Mouse (Mus musculus): ENCODE results near the gene Cant1. TPM values are rescaled to one million over a fixed set of nuclear protein-coding genes. Genes with fewer than 3 reads are reported as not detected.

Cant1 gene
- total RNA-seq (2015; ENCODE audit: low replicate concordance) (3.8 and 10.0 TPM in 2 replicates), total RNA-seq (2017; ENCODE audit: low replicate concordance) (4.0 and 6.0 TPM in 2 replicates)

GRCm38 (mm10) chr11:118418834-118419504, at the start of gene Cant1:
Gene Cant1 (minus strand): TSS chr11:118419086.
- ATAC-seq (replicated peaks; ENCODE audit: low FRiP score, poor library complexity, severe bottlenecking) = peak; percentile 93

- ATAC-seq (replicated peaks; ENCODE audit: low FRiP score, poor library complexity, severe bottlenecking) = no peak
Observed at GRCm38 (mm10) chr11:118467441-118468035, 48.7 kb upstream of the Cant1 start.

- ATAC-seq (replicated peaks; ENCODE audit: low FRiP score, poor library complexity, severe bottlenecking) = no peak
Observed at GRCm38 (mm10) chr11:118460280-118460679, 41.4 kb upstream of the Cant1 start.

- ATAC-seq (replicated peaks; ENCODE audit: low FRiP score, poor library complexity, severe bottlenecking) = no peak
Observed at GRCm38 (mm10) chr11:118459536-118459935, 40.6 kb upstream of the Cant1 start.

- ATAC-seq (replicated peaks; ENCODE audit: low FRiP score, poor library complexity, severe bottlenecking) = no peak
Observed at GRCm38 (mm10) chr11:118459051-118459450, 40.2 kb upstream of the Cant1 start.

GRCm38 (mm10) chr11:118456937-118457336, 38.1 kb upstream of the Cant1 start:
- ATAC-seq (replicated peaks; ENCODE audit: low FRiP score, poor library complexity, severe bottlenecking) = no peak

- no peak for ATAC-seq (replicated peaks; ENCODE audit: low FRiP score, poor library complexity, severe bottlenecking)
Observed at GRCm38 (mm10) chr11:118455788-118456187, 36.9 kb upstream of the Cant1 start.

- no peak for ATAC-seq (replicated peaks; ENCODE audit: low FRiP score, poor library complexity, severe bottlenecking)
Observed at GRCm38 (mm10) chr11:118453886-118454671, 35.2 kb upstream of the Cant1 start.

- no peak for ATAC-seq (replicated peaks; ENCODE audit: low FRiP score, poor library complexity, severe bottlenecking)
Observed at GRCm38 (mm10) chr11:118452955-118453354, 34.1 kb upstream of the Cant1 start.

GRCm38 (mm10) chr11:118451211-118451610, 32.3 kb upstream of the Cant1 start:
- no peak for ATAC-seq (replicated peaks; ENCODE audit: low FRiP score, poor library complexity, severe bottlenecking)

GRCm38 (mm10) chr11:118448385-118448784, 29.5 kb upstream of the Cant1 start:
- ATAC-seq (replicated peaks; ENCODE audit: low FRiP score, poor library complexity, severe bottlenecking) = no peak

GRCm38 (mm10) chr11:118447346-118447745, 28.5 kb upstream of the Cant1 start:
- no peak for ATAC-seq (replicated peaks; ENCODE audit: low FRiP score, poor library complexity, severe bottlenecking)

GRCm38 (mm10) chr11:118445843-118446242, 27.0 kb upstream of the Cant1 start:
- peak; percentile 76 for ATAC-seq (replicated peaks; ENCODE audit: low FRiP score, poor library complexity, severe bottlenecking)

- ATAC-seq (replicated peaks; ENCODE audit: low FRiP score, poor library complexity, severe bottlenecking) = 0 out of 2 replicates have a peak, but pooled peaks have one; percentile 39
Observed at GRCm38 (mm10) chr11:118443201-118443970, 24.5 kb upstream of the Cant1 start.

GRCm38 (mm10) chr11:118442691-118443090, 23.8 kb upstream of the Cant1 start:
- ATAC-seq (replicated peaks; ENCODE audit: low FRiP score, poor library complexity, severe bottlenecking) = no peak

- no peak for ATAC-seq (replicated peaks; ENCODE audit: low FRiP score, poor library complexity, severe bottlenecking)
Observed at GRCm38 (mm10) chr11:118438665-118439414, 20.0 kb upstream of the Cant1 start.

- no peak for ATAC-seq (replicated peaks; ENCODE audit: low FRiP score, poor library complexity, severe bottlenecking)
Observed at GRCm38 (mm10) chr11:118436471-118436935, 17.6 kb upstream of the Cant1 start.

- no peak for ATAC-seq (replicated peaks; ENCODE audit: low FRiP score, poor library complexity, severe bottlenecking)
Observed at GRCm38 (mm10) chr11:118434093-118434492, 15.2 kb upstream of the Cant1 start.

- no peak for ATAC-seq (replicated peaks; ENCODE audit: low FRiP score, poor library complexity, severe bottlenecking)
Observed at GRCm38 (mm10) chr11:118433398-118433868, 14.5 kb upstream of the Cant1 start.

Measured in erythroblast, adult 5-6 weeks (primary cell).